Mouse (Mus musculus): Measurements from ENCODE around the gene C2cd3.

- TF ChIP-seq POLR2A (IDR thresholded peaks at IDR 0.05; ENCODE audit: borderline replicate concordance, control insufficient read depth, low read depth, low read length): no peak
- no peak for TF ChIP-seq CTCF (IDR thresholded peaks at IDR 0.05; ENCODE audit: control insufficient read depth, insufficient read depth, low read length)
Observed at GRCm38 (mm10) chr7:100357856-100358255, 14.2 kb upstream of the C2cd3 start.
